Mouse (Mus musculus) heart, adult 2 months (tissue): ENCODE measurements at regions not wholly inside any gene's neighbourhood (a gene's known extent, or its start where the extent isn't known, plus 50 kb on each side); places are given as distances from the start of the nearest gene placed in this dataset.

ENCODE experiments used
- DNase-seq, 2 experiments: peaks; one replicate each; pipeline ENCODE4 v3.0.0; 2021
- H3K27ac ChIP-seq: fragments of 200-600 bp; 2 replicates; pipeline ENCODE4 v1.8.1; 2022
- H3K27me3 ChIP-seq: fragments of 200-500 bp; 2 replicates; pipeline ENCODE4 v1.6.1; 2012; ENCODE audit warnings: mild to moderate bottlenecking, low read length, inconsistent platforms, mixed read lengths; ENCODE audit not compliant: control insufficient read depth, insufficient read depth
- H3K36me3 ChIP-seq: fragments of 200-500 bp; 2 replicates; pipeline ENCODE4 v1.6.1; 2012; ENCODE audit warnings: low read length, inconsistent platforms; ENCODE audit not compliant: control insufficient read depth, insufficient read depth
- H3K4me1 ChIP-seq: fragments of 200-500 bp; 2 replicates; pipeline ENCODE4 v1.6.1; 2011; ENCODE audit warnings: low read length; ENCODE audit not compliant: control insufficient read depth, insufficient read depth
- H3K4me3 ChIP-seq: fragments of 200-600 bp; 2 replicates; pipeline ENCODE4 v1.8.1; 2022
- H3K79me2 ChIP-seq: fragments of 200-500 bp; replicated peaks from 2 replicates; pipeline ENCODE4 v1.6.1; 2012; ENCODE audit warnings: mild to moderate bottlenecking, inconsistent platforms, low read length, moderate library complexity, mixed read lengths; ENCODE audit not compliant: control insufficient read depth, insufficient read depth
- H3K9ac ChIP-seq: fragments of 200-500 bp; 2 replicates; pipeline ENCODE4 v1.6.1; 2012; ENCODE audit warnings: low read depth, mild to moderate bottlenecking, control low read depth, inconsistent platforms, low read length, mixed read lengths
- CTCF ChIP-seq: fragments of 200-600 bp; IDR thresholded peaks from 2 replicates; pipeline ENCODE4 v1.8.1; 2022; ENCODE audit warnings: antibody characterized with exemption, mild to moderate bottlenecking, moderate library complexity
- EP300 ChIP-seq: fragments of 200-500 bp; IDR thresholded peaks from 2 replicates; pipeline ENCODE4 v1.6.1; 2011; ENCODE audit warnings: low read depth, low read length, control low read depth; ENCODE audit not compliant: insufficient read depth
- POLR2A ChIP-seq: fragments of 200-500 bp; IDR thresholded peaks from 2 replicates; pipeline ENCODE4 v1.6.1; 2011; ENCODE audit warnings: mild to moderate bottlenecking, low read depth, low read length, control low read depth; ENCODE audit not compliant: insufficient read depth
- WGBS: fragments of 180-500 bp; shearing (Covaris S2); methylation state at CpG from one replicate; pipeline ENCODE4 v1.1.7; 2018; 5-methylcytosine and 5-hydroxymethylcytosine counted together
- intact Hi-C: fragments of 180-260 bp; cut with DNase I; formaldehyde crosslinking; loops from one replicate; pipeline ENCODE4 v1.15.1; 2025

DNA sequence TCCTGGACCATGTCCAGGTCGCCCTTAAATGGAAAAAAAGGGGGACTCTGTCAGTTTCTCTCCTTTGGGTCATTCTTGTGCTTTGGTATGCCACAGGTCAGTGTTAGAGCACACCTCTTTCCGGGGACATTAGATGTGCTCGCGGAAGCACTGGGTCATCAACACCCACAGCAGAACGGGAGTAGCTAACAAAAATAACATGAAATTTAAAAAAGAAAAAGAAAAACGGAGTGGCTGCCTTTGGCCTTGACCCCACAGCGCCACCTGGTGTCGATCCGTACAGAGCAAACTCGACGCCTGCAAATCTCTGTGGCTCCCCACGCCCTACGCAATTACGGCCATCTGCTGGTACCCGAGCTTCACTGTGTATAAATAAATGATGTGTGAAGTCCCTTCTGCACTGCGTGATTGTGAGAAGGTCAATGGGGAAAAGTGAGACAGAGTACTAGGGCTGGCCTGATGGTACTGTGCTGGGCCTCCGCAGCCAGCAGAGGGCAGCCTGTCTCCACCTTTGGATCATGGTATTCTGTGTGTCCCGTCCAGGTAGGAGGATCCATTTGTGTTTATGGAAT, 99.0 kb upstream of the Slc7a12 start:
- no peak overlapping the region for H3K9ac ChIP-seq
- TF ChIP-seq POLR2A: no peak
- peak; percentile 69 for TF ChIP-seq CTCF
- TF ChIP-seq EP300: no peak
- H3K4me1 ChIP-seq: no peaks in the 10 kb centered on the region
- H3K36me3 ChIP-seq: no peaks in the 10 kb centered on the region
- H3K27me3 ChIP-seq: no peaks in the 10 kb centered on the region
- DNase-seq: peak in 1 of 2 experiments; percentile 44
- no peak overlapping the region for H3K27ac ChIP-seq
- H3K4me3 ChIP-seq: no peak overlapping the region
- H3K79me2 ChIP-seq: no peaks in the 10 kb centered on the region
- intact Hi-C loops: no loop called here
- 8% methylated on average over 18 of the region's 18 CpGs for WGBS

DNA sequence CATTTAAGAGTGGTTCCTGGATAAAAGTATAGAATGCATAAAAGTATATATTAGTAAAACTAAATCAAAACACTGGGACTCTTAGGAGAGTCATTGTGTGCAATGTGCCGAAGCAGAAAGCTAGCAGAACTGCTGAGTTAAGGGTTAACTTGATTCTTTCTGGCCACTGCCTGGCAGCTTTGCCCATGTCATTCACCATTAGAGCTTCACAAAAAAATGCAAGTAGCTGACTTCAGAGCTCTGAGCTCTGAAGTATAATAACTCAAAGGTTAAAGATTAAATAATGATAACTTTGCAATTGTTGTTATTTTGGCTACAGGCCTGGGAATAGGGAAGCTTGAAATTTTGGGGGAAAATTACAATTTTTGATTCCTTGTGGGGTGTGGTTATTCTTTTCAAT, 89.8 kb upstream of the Slc7a12 start:
- DNase-seq: no peak
- no peak for TF ChIP-seq CTCF
- TF ChIP-seq EP300: no peak
- no peak for TF ChIP-seq POLR2A
- H3K27me3 ChIP-seq: no peaks in the 10 kb centered on the region
- H3K4me1 ChIP-seq: no peaks in the 10 kb centered on the region
- H3K79me2 ChIP-seq: no peaks in the 10 kb centered on the region
- H3K4me3 ChIP-seq: no peak overlapping the region
- 73% methylated on average over 1 of the region's 1 CpGs for WGBS
- intact Hi-C loops: no loop called here
- H3K36me3 ChIP-seq: no peaks in the 10 kb centered on the region
- H3K27ac ChIP-seq: no peak overlapping the region
- no peak overlapping the region for H3K9ac ChIP-seq

DNA sequence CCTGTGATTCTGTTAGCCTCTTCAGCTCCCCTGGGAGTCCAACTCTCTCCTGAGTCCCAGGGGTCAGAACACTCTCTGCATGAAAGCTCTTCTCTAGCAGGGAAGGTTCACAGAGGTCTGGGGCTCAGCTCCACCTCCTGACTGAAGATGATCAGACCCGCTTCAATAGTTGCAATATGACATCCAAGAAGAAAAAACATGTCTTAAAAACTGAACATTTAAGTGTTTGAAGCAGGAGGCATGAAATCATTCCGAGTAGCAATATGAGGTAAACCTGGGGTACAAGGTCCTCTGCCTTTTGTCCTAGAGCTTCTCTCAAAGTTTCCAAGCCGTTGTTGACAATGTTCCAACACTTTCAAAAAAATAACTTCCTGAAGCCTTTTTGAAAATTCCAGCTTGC, 81.8 kb upstream of the Slc7a12 start:
- Histone ChIP-seq H3K36me3 (no peaks in the 10 kb centered on the region), H3K4me1 (no peaks in the 10 kb centered on the region), H3K79me2 (no peaks in the 10 kb centered on the region), H3K27me3 (no peaks in the 10 kb centered on the region), H3K4me3 (no peak overlapping the region), H3K27ac (no peak overlapping the region), H3K9ac (no peak overlapping the region)
- WGBS: 73% methylated on average over 3 of the region's 3 CpGs
- TF ChIP-seq EP300 (no peak), CTCF (no peak), POLR2A (no peak)
- intact Hi-C loops: no loop called here
- no peak for DNase-seq

DNA sequence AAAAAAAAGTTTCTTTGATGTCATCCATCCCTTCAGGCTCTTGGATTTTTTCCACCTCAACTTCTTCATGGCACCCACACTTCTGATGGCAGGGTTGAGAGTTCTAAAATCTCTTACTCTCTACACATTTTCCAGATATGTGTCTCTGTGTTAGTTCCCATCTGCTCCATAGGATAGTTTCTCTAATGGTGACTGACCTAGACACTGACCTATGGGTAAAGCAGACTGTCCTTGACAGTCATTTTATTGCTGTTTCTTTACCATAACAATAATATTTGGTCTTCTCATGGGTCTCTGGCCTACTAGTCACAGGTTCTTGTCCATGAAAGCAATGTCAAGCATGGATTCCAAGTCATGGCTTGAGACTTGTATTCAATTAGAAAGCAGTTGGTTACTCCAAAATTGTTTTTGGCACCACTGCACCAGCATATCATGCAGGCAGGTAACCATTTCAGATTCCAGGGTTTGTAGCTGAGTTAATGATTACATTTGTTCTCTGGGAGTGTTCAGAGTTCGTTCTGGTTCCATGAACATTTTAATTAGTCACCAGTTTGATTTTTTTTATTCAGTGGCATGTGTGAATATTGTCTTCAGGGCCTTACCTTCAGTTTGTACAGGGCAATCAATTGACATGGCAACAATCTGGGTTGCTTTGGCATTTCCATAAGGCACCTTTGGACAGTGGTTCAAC, 71.9 kb upstream of the Slc7a12 start:
- no peaks in the 10 kb centered on the region for H3K4me1 ChIP-seq
- H3K79me2 ChIP-seq: no peaks in the 10 kb centered on the region
- DNase-seq: no peak
- TF ChIP-seq EP300: no peak
- no peak for TF ChIP-seq POLR2A
- TF ChIP-seq CTCF: no peak
- H3K36me3 ChIP-seq: no peaks in the 10 kb centered on the region
- H3K4me3 ChIP-seq: no peak overlapping the region
- 59% methylated on average over 1 of the region's 1 CpGs for WGBS
- no peak overlapping the region for H3K9ac ChIP-seq
- no peaks in the 10 kb centered on the region for H3K27me3 ChIP-seq
- no peak overlapping the region for H3K27ac ChIP-seq
- intact Hi-C loops: no loop called here
